Mouse (Mus musculus): ENCODE data around the gene Zscan12. TPM values are rescaled to one million over a fixed set of nuclear protein-coding genes. Genes with fewer than 3 reads are reported as not detected.

Zscan12 gene
- polyA plus RNA-seq, 1 experiment from 2014 or later, result 10.0 TPM

Small RNA genes lying within 50 kb of the gene (microRNA-seq; reads per million reads assigned to microRNA genes)
- gene Mir6942, result not detected

Other genes with a start within 250 kb of the Zscan12 start
- not detected in 2 replicates for gene Olfr263, start 233.2 kb upstream of the Zscan12 start, polyA plus RNA-seq (2015; fragmentation: Nextera tagmentation; extraction: Ambion mirVana)
- gene Olfr1368, start 217.0 kb upstream of the Zscan12 start, polyA plus RNA-seq (2015; fragmentation: Nextera tagmentation; extraction: Ambion mirVana), result not detected in 2 replicates
- gene Trim27, start 183.4 kb upstream of the Zscan12 start, polyA plus RNA-seq (2015; fragmentation: Nextera tagmentation; extraction: Ambion mirVana), result 132 and 143 TPM in 2 replicates
- gene Gpx5, start 70.1 kb upstream of the Zscan12 start, polyA plus RNA-seq (2015; fragmentation: Nextera tagmentation; extraction: Ambion mirVana), result not detected in 2 replicates
- not detected in 2 replicates for gene Gpx6, start 50.7 kb upstream of the Zscan12 start, polyA plus RNA-seq (2015; fragmentation: Nextera tagmentation; extraction: Ambion mirVana)
- gene Olfr1367, start 15.9 kb upstream of the Zscan12 start, polyA plus RNA-seq (2015; fragmentation: Nextera tagmentation; extraction: Ambion mirVana), result not detected in 2 replicates
- 77.7 and 80.7 TPM in 2 replicates for gene Zkscan3, start 39.9 kb downstream of the Zscan12 start, polyA plus RNA-seq (2015; fragmentation: Nextera tagmentation; extraction: Ambion mirVana)
- 2.5 and 2.6 TPM in 2 replicates for gene Pgbd1, start 78.2 kb downstream of the Zscan12 start, polyA plus RNA-seq (2015; fragmentation: Nextera tagmentation; extraction: Ambion mirVana)
- gene Zscan26, start 90.9 kb downstream of the Zscan12 start, polyA plus RNA-seq (2015; fragmentation: Nextera tagmentation; extraction: Ambion mirVana), result 33.0 and 36.3 TPM in 2 replicates
- 2.4 and 2.6 TPM in 2 replicates for gene Nkapl, start 105.7 kb downstream of the Zscan12 start, polyA plus RNA-seq (2015; fragmentation: Nextera tagmentation; extraction: Ambion mirVana)
- 2.9 and 3.1 TPM in 2 replicates for gene Zkscan4, start 116.1 kb downstream of the Zscan12 start, polyA plus RNA-seq (2015; fragmentation: Nextera tagmentation; extraction: Ambion mirVana)
- gene Gm10065, start 116.6 kb downstream of the Zscan12 start, polyA plus RNA-seq (2015; fragmentation: Nextera tagmentation; extraction: Ambion mirVana), result not detected in 2 replicates
- 0.68 and 1.1 TPM in 2 replicates for gene AK157302, start 132.4 kb downstream of the Zscan12 start, polyA plus RNA-seq (2015; fragmentation: Nextera tagmentation; extraction: Ambion mirVana)
- 8.8 and 32.6 TPM in 2 replicates for gene Gm11273, start 138.6 kb downstream of the Zscan12 start, polyA plus RNA-seq (2015; fragmentation: Nextera tagmentation; extraction: Ambion mirVana)
- 5.4 and 5.5 TPM in 2 replicates for gene Zkscan8, start 168.3 kb downstream of the Zscan12 start, polyA plus RNA-seq (2015; fragmentation: Nextera tagmentation; extraction: Ambion mirVana)
- 0.26 and 0.27 TPM in 2 replicates for gene Olfr1366, start 180.0 kb downstream of the Zscan12 start, polyA plus RNA-seq (2015; fragmentation: Nextera tagmentation; extraction: Ambion mirVana)
- 0.06 TPM in 1 of 2 replicates, not detected in the other for gene Olfr1535, start 197.1 kb downstream of the Zscan12 start, polyA plus RNA-seq (2015; fragmentation: Nextera tagmentation; extraction: Ambion mirVana)
- gene Olfr1364, start 218.9 kb downstream of the Zscan12 start, polyA plus RNA-seq (2015; fragmentation: Nextera tagmentation; extraction: Ambion mirVana), result not detected in 2 replicates